Mouse (Mus musculus): Measurements from ENCODE around the gene Cdk18. TPM values are rescaled to one million over a fixed set of nuclear protein-coding genes. Genes with fewer than 3 reads are reported as not detected.

Cdk18 gene
- polyA plus RNA-seq, 2 experiments from 2014 or later: not detected

DNA sequence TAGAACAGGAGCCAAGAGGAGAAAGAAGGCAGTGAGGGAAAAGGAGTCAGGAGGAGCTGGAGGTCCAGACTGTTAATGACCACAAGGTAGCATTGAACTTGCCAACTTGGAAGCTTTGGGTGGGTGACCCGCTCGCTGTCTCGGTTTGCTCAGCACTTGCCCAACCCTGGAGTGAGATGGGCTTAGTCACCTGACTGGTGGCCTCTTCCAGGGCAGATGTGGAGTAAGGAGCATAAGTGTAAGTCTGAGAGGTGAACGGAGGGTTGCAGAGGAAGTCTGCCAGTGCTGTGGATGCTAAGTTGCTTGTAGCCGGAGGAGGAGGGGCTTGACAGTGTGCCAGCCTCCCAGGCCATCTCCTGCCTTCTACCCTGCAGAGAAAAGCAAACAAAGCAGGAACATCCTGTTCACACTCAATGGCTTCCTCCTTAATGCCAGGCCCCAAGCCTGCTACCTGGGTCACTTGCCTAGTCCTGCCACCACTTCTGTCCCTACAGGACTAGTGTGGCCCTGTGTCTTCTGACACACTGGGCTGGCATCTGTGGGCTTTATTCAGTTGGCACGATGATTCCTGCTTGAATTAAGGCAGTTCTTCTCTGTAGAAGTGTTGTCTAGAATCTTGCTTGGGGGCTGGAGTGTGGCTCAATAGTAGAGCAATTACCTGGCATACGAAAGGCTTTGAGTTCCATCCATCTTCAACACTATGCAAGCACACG, 6.6 kb upstream of the Cdk18 start:
- no peak for ATAC-seq

DNA sequence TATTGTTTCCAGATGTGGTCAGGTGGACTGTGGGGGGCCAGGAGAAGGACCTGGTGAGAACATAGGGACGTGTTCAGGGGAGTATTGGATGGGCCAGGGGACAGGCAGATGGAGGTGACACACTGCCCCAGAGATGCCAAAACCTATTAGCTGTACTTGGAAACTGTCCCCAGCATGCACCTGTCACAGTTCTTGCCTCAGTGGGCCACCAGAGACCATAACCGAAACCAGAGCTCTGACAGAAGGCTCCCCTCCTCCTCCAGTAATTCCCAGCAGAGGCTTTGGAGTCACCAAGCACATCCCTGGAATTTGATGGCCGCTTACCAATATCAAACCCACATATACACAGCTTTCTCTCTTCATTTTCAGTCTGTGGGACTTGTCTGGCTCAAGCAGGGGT, 5.4 kb upstream of the Cdk18 start:
- no peak for ATAC-seq

GRCm38 (mm10) chr1:132144223-132144622, 4.7 kb upstream of the Cdk18 start:
- no peak for ATAC-seq

GRCm38 (mm10) chr1:132143730-132144129, 4.2 kb upstream of the Cdk18 start:
- ATAC-seq: no peak

- ATAC-seq: no peak
Observed at GRCm38 (mm10) chr1:132143079-132143478, 3.6 kb upstream of the Cdk18 start.

DNA sequence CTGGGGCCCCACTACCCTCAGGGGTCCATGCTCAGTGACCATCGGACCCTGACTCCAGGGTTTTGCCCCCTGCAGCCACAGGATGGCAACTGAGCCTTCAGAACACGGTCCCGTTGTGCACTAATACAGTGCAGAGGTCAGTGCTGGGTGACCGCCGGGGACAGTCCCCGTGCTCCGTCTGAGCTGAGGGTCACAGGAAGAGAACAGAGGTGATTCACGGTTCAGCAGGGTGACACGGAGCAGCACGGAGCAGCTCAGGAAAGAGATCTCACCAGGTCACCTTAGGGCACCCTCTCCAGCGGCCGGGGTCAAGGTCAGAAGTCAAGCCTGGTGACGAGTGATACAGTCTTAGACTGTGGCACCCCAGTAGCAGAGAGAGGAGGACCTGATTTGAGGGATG, 2.3 kb upstream of the Cdk18 start:
- no peak for ATAC-seq

- ATAC-seq: no peak
Observed at GRCm38 (mm10) chr1:132141166-132141565, 1.7 kb upstream of the Cdk18 start.

DNA sequence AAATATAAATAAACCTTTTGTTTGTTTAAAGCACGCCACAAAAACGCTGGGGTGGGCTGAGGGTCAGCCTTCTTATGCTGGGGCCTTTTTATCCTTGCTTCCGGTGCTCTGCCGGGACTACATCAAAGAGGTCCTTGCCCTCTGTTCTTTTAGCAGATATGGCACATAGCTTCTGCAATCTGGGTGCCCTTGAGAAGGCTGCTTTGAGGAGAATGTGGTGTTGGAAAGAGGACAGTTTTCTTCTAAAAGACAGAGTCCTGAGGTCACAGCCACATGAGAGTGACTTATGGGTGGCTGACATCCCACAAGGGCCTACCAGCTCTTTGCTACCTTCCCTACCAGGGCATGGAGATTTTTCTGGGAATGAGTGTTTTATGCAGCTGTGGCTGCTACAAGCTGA, 1.1 kb upstream of the Cdk18 start:
- no peak for ATAC-seq

GRCm38 (mm10) chr1:132140171-132140570, 687 bp upstream of the Cdk18 start:
- ATAC-seq: no peak

DNA sequence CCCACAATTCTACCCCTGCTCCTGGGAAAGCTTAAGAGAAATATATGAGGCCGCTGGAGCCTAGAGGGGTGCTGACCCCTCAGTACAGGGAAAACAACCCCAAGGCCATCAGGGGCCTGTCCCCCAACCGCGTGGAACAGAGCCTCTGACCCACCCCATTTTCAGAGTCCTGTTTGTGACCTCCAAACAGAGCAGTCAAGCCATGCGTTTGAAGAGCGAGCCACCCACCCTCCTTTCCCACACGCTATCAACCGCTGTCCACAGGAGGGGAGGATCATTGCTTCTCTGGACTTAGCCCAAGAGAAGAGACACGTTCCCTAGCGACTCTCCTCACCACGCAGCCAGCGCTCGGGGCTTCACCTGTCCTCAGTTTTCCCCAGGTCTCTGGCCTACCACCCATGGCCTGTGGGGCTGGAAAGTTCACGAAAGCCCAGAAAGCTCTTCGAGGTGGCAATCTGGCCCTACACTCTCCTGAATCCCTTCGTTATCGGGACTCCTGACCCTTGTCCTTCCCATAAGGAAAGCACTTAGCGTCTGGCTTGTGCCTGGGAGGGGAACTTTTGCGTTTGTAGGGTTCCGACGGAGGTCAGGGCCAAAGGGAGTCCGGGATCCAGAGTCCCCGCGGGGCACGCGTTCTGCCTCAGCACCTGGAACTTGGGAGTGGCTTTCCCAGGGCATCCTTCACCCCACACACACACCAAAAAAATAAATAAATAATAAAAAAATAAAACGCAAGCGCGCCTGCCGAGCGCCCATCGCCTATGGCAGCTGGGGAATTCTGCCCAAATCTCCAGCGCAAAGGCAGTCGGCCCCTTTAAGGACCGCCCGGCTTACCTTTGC, 688 bp downstream of the Cdk18 start:
- no peak for ATAC-seq

DNA sequence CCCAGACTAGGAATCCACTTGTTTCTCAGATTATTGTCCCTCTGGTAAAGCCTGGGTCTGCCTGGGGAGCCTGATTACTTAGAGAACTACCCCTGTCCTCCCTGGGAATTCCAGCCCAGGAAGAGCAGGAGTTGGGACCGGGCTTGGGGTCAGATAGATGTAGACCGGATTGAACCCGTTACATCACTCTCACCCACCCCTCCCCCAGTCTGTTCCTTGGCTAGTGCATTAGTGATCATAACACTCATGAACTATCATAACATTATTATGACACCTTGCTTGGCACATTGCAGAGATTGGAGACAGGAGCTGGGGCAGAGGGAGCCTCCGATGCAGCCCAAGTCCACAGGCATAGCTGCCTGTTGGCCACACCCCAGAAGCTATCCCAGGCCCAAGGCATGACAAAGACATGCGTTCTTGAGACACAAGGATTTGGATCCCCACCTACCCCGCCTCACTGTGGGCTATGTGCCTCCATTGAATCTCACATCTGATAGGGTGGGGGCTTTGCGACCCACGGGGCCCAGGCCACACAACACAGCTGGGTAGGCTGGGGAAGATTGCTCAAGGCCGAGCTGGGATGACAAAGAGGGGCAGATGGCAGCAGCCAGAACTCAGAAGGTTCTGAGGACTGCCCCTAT, 1.4 kb downstream of the Cdk18 start:
- no peak for ATAC-seq

DNA sequence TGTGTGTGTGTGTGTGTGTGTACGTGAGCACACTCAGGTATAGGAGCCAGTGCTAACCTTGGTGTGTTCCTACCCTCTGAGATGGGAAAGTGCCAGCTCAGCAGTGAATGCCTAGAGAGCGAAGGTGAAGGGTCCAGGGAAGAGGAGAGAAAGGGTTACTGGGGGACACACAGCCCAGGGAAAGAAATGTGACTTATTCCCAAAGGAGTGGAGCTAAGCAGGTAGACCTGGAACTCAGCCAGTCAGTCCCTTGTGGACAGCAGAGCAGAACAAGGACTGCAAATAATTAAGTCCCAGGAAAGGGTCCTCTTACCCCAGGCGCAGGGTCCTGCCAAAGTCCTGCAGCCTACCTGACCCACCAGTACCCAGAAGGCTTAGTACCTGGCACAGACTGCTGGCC, 2.6 kb downstream of the Cdk18 start:
- ATAC-seq: no peak

GRCm38 (mm10) chr1:132135631-132136030, 3.9 kb downstream of the Cdk18 start:
- no peak for ATAC-seq

- ATAC-seq: no peak
Observed at GRCm38 (mm10) chr1:132128311-132128710, 11.2 kb downstream of the Cdk18 start.

- ATAC-seq: no peak
Observed at GRCm38 (mm10) chr1:132125803-132126405, 13.6 kb downstream of the Cdk18 start.

GRCm38 (mm10) chr1:132125249-132125648, 14.2 kb downstream of the Cdk18 start:
- no peak for ATAC-seq

DNA sequence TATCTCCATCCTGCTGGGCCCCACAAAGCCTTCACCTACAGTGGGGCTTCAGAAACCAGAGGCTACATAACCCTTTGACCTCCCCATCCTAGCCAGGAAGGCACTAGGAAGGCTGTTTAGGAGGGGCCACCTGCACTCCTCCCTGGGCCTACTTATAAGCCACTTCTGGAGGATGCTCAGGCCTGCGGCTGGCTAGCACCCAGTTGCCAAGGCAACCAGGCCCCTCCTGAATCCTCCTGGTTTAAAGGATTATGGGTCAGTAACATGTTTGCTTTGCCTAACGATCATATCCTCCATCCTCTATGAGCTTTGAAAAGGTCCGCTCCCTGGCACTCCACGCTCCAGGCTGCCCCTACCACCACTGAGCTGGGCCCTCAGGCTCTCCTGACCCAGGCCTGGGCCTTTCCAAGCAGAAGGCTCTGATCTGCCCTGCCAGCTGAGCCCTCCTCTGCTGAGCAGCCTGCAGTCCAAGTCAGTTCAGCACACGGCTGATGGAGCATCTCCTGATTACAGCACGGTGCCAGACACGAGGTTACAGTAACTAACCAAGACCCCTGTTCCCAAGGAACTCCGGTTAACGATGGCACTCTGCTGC, 16.0 kb downstream of the Cdk18 start:
- no peak for ATAC-seq

DNA sequence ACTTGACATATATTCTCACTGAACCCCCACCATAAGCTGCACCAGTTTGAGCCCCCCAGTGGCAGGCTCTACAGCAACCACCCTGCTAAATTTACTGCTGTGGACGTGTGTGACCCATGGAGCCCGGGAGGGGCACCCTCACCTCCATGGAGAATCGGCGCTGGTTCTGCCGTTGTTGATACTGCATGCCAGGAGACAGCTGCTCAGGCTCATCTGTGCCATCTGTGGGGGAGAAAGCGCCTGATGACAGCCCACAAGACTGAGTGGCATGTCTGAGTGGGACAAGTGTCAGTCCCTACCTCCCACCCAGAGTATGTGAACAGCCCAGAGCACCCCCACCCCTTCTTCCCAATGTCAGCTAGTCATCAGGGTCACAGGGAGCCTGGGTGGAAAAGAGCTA, 17.6 kb downstream of the Cdk18 start:
- no peak for ATAC-seq

DNA sequence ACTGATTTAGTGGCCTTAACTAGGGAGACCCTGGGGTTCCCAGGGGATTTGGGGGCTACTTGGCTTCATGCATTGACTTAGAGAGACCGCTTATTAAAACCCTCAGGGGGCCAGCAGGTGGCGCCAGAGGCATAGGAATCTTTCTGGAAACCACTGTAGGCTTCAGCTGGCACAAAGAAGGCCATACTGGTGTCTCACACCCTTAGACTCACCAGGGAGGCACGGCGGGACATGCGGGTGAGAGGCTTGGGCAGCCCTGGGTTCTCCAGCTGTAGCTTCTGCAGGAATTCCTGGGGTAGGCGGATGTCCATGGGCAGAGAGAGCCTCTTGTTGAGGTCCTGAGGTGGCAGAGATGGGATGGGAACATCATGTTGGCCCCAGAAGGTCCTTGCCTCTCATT, 18.2 kb downstream of the Cdk18 start:
- ATAC-seq: peak; percentile 52

- ATAC-seq: no peak
Observed at GRCm38 (mm10) chr1:132116606-132117005, 22.9 kb downstream of the Cdk18 start.

DNA sequence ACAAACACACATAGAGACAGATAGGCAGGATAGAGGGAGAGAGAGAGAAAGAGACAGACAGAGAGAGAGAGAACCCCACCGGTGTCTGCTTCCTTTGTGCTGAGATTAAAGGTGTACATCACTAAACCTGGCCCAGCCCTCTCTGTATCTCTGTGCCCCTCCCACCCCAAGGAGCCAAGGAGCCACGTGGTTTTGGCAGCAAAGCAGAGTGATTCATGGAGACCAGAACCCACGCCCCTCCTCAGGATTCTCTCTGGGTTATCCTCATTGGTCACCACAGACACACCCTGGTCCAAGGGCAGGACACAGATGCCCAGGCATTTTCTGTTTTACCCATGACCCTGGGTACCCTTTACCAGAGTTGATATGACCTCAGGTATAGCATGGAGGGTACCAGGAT, 26.4 kb downstream of the Cdk18 start:
- ATAC-seq: no peak

DNA sequence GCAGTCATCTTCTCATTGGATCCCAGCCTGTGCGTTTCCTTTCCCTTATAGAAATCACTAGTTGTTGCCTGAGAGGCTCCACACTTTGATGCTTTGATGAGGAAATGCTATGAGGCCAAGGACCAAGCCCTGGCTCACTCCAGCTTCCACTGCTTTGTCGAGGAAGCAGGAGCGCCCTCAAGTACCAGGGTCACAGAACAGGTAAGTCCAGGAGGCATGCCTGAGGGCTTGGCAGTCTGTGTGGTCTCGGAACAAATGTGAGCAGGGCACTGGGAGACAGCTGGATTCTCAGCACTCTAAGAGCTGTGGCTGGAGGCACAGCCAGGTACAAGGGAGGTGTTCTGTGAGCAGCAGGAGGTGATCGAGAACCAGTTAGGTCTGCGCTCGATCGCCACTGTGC, 27.1 kb downstream of the Cdk18 start:
- no peak for ATAC-seq

GRCm38 (mm10) chr1:132111411-132111810, 28.1 kb downstream of the Cdk18 start:
- ATAC-seq: no peak
